Mouse (Mus musculus) kidney, embryonic 16.5 days (tissue): ENCODE data around the gene Klhl3. TPM values are rescaled to one million over a fixed set of nuclear protein-coding genes. Genes with fewer than 3 reads are reported as not detected.
A peak's percentile ranks its signal among the peaks of the same experiment; 100 is the strongest.

ENCODE experiments used
- ATAC-seq: fragments of 200-750 bp; cut with Nextera tagmentation; 2 replicates; pipeline ENCODE4 v1.8.0; 2017; ENCODE audit warnings: moderate TSS enrichment; ENCODE audit not compliant: low FRiP score, low TSS enrichment
- H3K27ac ChIP-seq: fragments of 300-500 bp; sonication (generic); 2 replicates; pipeline ENCODE4 v1.5.1; 2014; ENCODE audit warnings: low read length
- H3K27me3 ChIP-seq: fragments of 300-500 bp; sonication (generic); 2 replicates; pipeline ENCODE4 v1.6.1; 2014; ENCODE audit warnings: low read length, control low read depth, mixed read lengths; ENCODE audit not compliant: insufficient read depth
- H3K36me3 ChIP-seq: fragments of 300-500 bp; sonication (generic); 2 replicates; pipeline ENCODE4 v1.6.1; 2014; ENCODE audit warnings: low read length, control low read depth, mixed read lengths; ENCODE audit not compliant: insufficient read depth
- H3K4me1 ChIP-seq: fragments of 300-500 bp; sonication (generic); 2 replicates; pipeline ENCODE4 v1.6.1; 2014; ENCODE audit warnings: low read length, control low read depth, mixed read lengths; ENCODE audit not compliant: insufficient read depth
- H3K4me2 ChIP-seq: fragments of 300-500 bp; sonication (generic); replicated peaks from 2 replicates; pipeline ENCODE4 v1.6.1; 2014; ENCODE audit warnings: low read depth, low read length
- H3K4me3 ChIP-seq: fragments of 300-500 bp; sonication (generic); 2 replicates; pipeline ENCODE4 v1.5.1; 2014; ENCODE audit warnings: mild to moderate bottlenecking, low read length
- H3K9ac ChIP-seq: fragments of 300-500 bp; sonication (generic); replicated peaks from 2 replicates; pipeline ENCODE4 v1.6.1; 2014; ENCODE audit warnings: low read length
- H3K9me3 ChIP-seq: fragments of 300-500 bp; sonication (generic); 2 replicates; pipeline ENCODE4 v1.6.1; 2016; ENCODE audit warnings: low read length, control low read depth
- WGBS: fragments of 180-500 bp; shearing (Covaris S2); extraction: QIAGEN DNeasy Blood & Tissue Kit; methylation state at CpG from one replicate; pipeline ENCODE4 v1.1.7; 2014; 5-methylcytosine and 5-hydroxymethylcytosine counted together
- polyA plus RNA-seq: library from polyadenylated mRNA; unstranded; fragments of >200 nt; fragmentation: Nextera tagmentation; extraction: Ambion mirVana; gene quantifications from 2 replicates; pipeline ENCODE4 v1.2.1, GENCODE M21; 2015

Gene Klhl3
- polyA plus RNA-seq, 1 experiment from 2014 or later, result 8.2 TPM

DNA sequence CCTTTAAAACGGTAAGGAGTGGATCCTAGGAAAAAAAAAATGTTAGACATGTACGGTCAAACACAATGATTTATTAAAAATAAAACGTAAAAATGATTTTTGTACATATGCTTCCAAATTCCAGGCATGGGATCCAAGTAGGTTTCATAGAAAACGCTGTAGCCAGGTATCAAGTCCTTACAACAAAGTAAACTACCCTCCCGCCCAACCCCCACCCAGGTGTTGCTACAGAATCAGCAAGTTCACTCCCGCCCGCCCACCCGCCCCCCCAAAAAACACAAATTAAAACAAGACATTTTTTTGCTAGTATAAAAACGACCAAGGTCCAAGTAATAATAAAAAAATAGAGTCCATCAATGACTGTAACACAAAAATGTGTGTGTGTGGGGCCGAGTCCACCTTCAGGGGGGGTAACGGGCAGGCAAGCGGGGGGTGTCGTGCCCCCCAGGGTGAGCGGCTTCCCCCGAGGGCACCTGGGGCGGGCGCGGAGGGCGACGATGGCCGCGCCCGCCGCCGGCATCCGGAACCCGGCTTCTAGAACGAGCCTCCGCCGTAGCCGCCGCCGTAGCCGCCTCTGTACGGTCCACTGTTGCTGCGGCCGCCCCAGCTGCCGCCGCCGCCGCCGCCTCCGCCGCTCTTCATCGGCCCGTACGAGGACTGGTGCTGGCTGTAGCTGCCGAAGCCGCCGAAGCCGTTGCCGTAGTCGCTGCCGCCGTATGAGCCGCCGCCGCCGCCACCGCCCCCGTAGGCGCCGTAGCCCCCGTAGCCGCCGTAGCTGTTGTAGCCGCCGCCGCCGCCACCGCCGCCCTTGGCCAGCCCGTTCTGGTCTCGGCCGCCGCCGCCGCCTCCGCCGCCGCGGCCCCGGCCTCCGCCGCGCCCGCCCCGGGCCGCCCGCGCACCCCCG lies 13.7 kb upstream of the Klhl3 start:
- no peak for ATAC-seq
- peak overlapping the region; percentile 78 for H3K4me2 ChIP-seq
- H3K4me3 ChIP-seq, result peak overlapping the region; percentile 92
- under 1% methylated on average over 35 of the region's 92 CpGs for WGBS
- H3K9me3 ChIP-seq, result no peaks in the 10 kb centered on the region
- peaks cover 3% of the 10 kb centered on the region; the same call in 1 of the 2 replicates for H3K36me3 ChIP-seq
- peaks cover 45% of the 10 kb centered on the region for H3K4me1 ChIP-seq
- H3K27ac ChIP-seq, result peak overlapping the region; percentile 98
- H3K27me3 ChIP-seq, result no peaks in the 10 kb centered on the region
- peak overlapping the region; percentile 100 for H3K9ac ChIP-seq

DNA sequence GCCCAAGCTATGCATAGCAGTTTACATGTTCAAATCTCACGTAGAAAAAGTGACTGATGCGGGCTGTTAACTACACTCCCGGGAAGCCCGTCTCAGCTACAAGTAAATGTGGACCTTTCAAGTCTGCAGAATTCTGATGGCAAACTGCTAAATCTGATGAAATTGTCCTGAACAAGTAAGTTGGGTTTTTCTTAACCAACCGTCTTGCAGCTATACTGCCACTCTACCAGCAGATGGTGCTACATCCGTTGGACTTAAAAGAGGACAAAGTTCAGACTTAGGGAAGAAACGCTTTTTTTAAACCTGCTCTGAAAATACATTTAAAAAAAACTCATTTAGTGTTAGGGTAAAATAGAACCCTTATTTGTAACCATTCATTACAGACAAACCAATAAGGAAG lies 12.7 kb upstream of the Klhl3 start:
- Histone ChIP-seq H3K9ac (peak overlapping the region; percentile 63), H3K27ac (no peak overlapping the region), H3K4me2 (peak overlapping the region; percentile 78), H3K27me3 (no peaks in the 10 kb centered on the region), H3K4me1 (peaks cover 46% of the 10 kb centered on the region), H3K9me3 (no peaks in the 10 kb centered on the region), H3K36me3 (peaks cover 3% of the 10 kb centered on the region; the same call in 1 of the 2 replicates), H3K4me3 (peak overlapping the region; percentile 92)
- ATAC-seq, result no peak
- 21% methylated on average over 7 of the region's 7 CpGs for WGBS

DNA sequence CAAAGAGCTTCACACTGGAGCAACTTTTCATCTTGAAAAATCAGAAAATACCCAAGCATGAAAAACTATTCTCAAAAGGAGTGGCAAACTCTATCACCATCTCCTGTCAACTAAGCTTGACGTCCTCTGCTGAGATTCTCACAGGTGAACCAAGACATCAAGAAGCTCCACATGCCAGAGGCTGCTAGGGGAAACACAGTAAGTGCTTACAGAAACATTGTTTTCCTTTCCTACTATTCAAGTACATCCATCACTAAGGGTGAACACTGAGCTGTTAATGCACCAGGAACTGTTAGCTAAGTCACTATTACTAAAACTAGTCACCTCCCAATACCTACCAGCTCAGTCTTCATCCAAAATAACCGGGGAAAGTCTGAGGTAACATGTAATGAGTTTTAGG lies 11.6 kb upstream of the Klhl3 start:
- ATAC-seq, result no peak
- H3K4me2 ChIP-seq, result no peak overlapping the region
- H3K36me3 ChIP-seq, result peaks cover 3% of the 10 kb centered on the region; the same call in 1 of the 2 replicates
- H3K4me1 ChIP-seq, result peaks cover 45% of the 10 kb centered on the region
- no peak overlapping the region for H3K4me3 ChIP-seq
- no peak overlapping the region for H3K9ac ChIP-seq
- 59% methylated on average over 2 of the region's 2 CpGs for WGBS
- no peak overlapping the region for H3K27ac ChIP-seq
- H3K9me3 ChIP-seq, result no peaks in the 10 kb centered on the region
- H3K27me3 ChIP-seq, result no peaks in the 10 kb centered on the region

DNA sequence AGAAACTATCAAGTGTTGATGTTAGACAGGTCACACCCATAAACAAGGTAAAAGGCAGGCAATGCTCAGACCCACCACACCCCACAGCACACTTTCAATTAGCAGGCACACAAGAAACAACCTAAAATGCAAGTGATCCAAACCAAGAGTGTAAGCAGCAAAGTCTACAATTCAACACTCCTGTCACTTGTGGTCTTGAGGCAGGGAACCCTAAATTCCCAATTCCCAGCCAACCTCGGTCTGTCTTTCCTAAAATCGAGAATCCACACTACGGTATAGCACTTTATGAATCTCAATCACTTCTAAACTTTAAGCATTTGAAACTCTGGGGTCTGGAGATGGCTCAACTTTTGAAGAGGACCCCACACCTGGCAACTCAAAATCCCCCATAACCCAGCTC lies 10.9 kb upstream of the Klhl3 start:
- WGBS, result 82% methylated on average over 3 of the region's 3 CpGs
- Histone ChIP-seq H3K4me1 (peaks cover 38% of the 10 kb centered on the region), H3K9me3 (no peaks in the 10 kb centered on the region), H3K9ac (no peak overlapping the region; the same call in 1 of the 2 replicates), H3K27me3 (no peaks in the 10 kb centered on the region), H3K36me3 (peaks cover 3% of the 10 kb centered on the region; the same call in 1 of the 2 replicates), H3K27ac (peak overlapping the region; percentile 45; the same call in 1 of the 2 replicates), H3K4me2 (no peak overlapping the region; the same call in 1 of the 2 replicates), H3K4me3 (no peak overlapping the region)
- no peak for ATAC-seq

DNA sequence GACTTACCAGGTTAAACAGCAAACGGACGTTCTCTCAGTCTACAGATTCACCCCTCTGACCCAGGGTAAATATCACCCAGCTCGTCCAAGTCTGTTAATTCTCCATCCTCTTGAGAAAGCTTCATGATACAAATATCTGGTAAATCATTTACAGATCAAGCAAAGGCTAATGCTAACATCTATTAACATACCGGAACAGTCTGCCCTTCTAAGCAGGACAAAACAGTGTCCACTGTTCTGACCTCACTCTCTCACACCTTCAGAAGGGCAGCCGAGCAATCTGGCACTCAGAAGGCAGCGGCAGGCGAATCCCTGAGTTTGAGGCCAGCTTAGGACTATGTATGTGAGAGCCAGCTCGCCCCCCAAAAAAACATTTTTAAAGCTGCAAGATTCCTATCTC lies 10.0 kb upstream of the Klhl3 start:
- peak; percentile 57 for ATAC-seq

DNA sequence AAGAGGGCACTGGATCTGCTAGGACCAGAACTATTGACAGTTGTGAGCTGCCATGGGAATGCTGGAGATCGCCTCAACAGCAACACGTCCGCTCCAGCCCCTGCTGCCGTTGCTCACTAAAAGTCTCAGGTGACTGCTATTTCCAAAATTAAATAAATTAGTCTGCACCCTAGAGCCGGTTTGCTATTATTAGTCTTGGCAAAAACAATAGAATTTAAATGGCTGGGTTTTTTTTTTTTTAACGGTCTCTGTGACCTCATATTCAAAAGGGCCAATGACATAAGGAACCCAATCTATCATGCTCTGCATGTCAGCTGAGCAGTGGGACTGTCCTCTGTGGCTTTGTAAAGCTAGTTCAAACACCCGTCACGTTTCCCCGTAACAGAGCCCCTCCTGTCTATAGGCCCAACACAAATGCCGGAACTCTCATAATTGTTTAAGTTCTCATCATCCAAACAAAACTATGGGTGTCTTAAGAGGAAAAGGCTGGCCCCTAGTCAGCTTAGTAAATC lies 9.4 kb upstream of the Klhl3 start:
- Histone ChIP-seq H3K4me3 (no peak overlapping the region), H3K36me3 (peaks cover 3% of the 10 kb centered on the region; the same call in 1 of the 2 replicates), H3K4me2 (peak overlapping the region; percentile 13), H3K27ac (peak overlapping the region; percentile 79), H3K27me3 (no peaks in the 10 kb centered on the region), H3K9ac (no peak overlapping the region), H3K4me1 (peaks cover 38% of the 10 kb centered on the region), H3K9me3 (no peaks in the 10 kb centered on the region)
- WGBS, result 48% methylated on average over 10 of the region's 10 CpGs
- no peak for ATAC-seq

More for the DNA sequence above, 10.0 kb upstream of the Klhl3 start:
- H3K9me3 ChIP-seq, result no peaks in the 10 kb centered on the region
- WGBS, result 43% methylated on average over 8 of the region's 8 CpGs
- no peak overlapping the region for H3K4me3 ChIP-seq
- H3K9ac ChIP-seq, result no peak overlapping the region
- H3K27ac ChIP-seq, result peak overlapping the region; percentile 79
- peaks cover 3% of the 10 kb centered on the region; the same call in 1 of the 2 replicates for H3K36me3 ChIP-seq
- H3K4me2 ChIP-seq, result peak overlapping the region; percentile 13; the same call in 1 of the 2 replicates
- H3K4me1 ChIP-seq, result peaks cover 38% of the 10 kb centered on the region
- no peaks in the 10 kb centered on the region for H3K27me3 ChIP-seq

DNA sequence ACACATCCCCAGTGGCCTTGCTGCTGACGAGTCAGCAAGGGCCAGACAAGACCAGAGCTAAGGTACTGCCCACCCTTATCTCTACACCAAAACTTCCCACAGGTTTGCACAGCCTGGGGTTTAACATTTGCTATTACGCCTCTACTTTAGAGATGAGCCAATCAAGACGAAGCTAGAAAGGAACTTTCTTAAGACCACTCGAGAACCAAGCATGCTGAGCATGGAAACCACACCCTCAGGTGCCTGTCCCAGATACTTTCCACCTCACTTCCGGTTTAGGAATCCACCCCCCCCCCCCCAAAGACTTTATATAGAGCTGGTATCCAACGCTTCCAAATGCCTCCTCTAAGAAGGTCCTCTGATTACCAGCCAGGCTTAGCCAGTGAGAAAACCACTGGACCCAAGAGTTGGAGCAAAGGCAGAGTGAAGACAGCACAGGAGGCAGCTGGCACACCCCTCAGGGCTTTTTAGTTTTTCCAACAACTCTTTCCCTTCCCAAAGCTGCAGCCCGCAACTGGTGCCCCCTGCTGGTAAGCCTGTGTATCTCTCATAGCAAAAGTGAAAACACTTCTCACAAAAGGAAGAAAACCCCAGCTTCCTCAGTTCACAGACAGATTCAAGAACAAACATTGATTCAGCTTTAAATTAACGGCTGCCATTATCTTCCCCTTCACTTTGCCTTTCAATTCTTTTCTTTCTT lies 4.1 kb upstream of the Klhl3 start:
- H3K4me2 ChIP-seq, result no peak overlapping the region
- H3K9ac ChIP-seq, result no peak overlapping the region
- H3K27me3 ChIP-seq, result no peaks in the 10 kb centered on the region
- no peak overlapping the region for H3K27ac ChIP-seq
- 68% methylated on average over 8 of the region's 8 CpGs for WGBS
- no peak for ATAC-seq
- H3K4me1 ChIP-seq, result peaks cover 23% of the 10 kb centered on the region
- H3K36me3 ChIP-seq, result no peaks in the 10 kb centered on the region
- no peaks in the 10 kb centered on the region for H3K9me3 ChIP-seq
- H3K4me3 ChIP-seq, result no peak overlapping the region

DNA sequence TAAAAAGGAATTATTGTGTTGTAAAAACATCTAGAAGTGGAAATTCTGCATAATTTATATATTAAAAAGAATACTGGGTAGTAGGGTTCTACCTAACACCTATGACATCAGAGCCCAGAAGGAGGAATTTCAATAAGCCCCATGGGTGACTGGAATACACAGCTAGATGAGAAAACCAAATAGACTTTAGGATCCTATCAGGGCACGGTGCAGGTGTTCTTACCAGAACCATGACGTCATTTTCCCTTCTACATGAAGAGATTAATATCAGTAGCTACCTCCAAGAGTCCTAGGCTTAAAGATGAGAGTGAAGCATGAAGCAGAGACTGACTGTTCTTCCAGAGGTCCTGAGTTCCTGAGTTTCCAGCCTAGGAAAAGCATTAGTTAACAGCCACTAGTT lies 3.4 kb upstream of the Klhl3 start:
- Histone ChIP-seq H3K36me3 (no peaks in the 10 kb centered on the region), H3K4me1 (peaks cover 25% of the 10 kb centered on the region), H3K4me3 (no peak overlapping the region), H3K27me3 (no peaks in the 10 kb centered on the region), H3K4me2 (no peak overlapping the region), H3K9me3 (no peaks in the 10 kb centered on the region), H3K9ac (no peak overlapping the region), H3K27ac (no peak overlapping the region)
- ATAC-seq, result no peak
- WGBS, result 87% methylated on average over 2 of the region's 2 CpGs

DNA sequence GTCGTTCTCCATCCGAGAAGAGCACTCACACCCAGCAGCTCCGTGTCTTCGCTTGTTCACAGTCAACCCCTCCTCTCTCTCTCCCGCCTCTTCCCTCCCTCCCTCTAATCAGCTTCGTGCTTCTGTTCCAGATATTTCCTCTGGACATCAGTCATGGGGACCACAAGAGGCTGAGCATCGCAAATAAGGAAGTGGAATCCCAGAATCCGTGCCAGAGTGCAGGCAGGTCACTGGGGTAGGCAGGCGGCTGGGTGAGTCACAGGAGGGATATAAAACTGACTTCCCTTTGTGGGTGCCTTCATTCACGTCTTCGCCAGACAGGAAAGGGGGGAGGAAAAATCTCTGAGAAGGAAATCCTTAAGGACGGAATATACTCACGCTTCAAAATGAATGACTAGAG lies 1.8 kb upstream of the Klhl3 start:
- 29% methylated on average over 13 of the region's 13 CpGs for WGBS
- Histone ChIP-seq H3K36me3 (no peaks in the 10 kb centered on the region), H3K9me3 (no peaks in the 10 kb centered on the region), H3K27ac (no peak overlapping the region), H3K4me3 (no peak overlapping the region), H3K4me1 (peaks cover 25% of the 10 kb centered on the region), H3K9ac (no peak overlapping the region), H3K27me3 (no peaks in the 10 kb centered on the region), H3K4me2 (0 out of 2 replicates have a peak overlapping the region, but pooled peaks have one; percentile 5)
- ATAC-seq, result 0 out of 2 replicates have a peak, but pooled peaks have one; percentile 37
